Mouse (Mus musculus): ENCODE results near the gene Prpf18. TPM values are rescaled to one million over a fixed set of nuclear protein-coding genes. Genes with fewer than 3 reads are reported as not detected.

Gene Prpf18
- polyA plus RNA-seq, 1 experiment from 2014 or later: 31.7 TPM

Other genes with a start within 250 kb of the Prpf18 start
- 6.5 and 7.1 TPM in 2 replicates for gene Bend7, start 65.7 kb upstream of the Prpf18 start, polyA plus RNA-seq (2015; fragmentation: Nextera tagmentation; extraction: Ambion mirVana)
- 58.8 and 62.4 TPM in 2 replicates for gene Sephs1, start 229.5 kb upstream of the Prpf18 start, polyA plus RNA-seq (2015; fragmentation: Nextera tagmentation; extraction: Ambion mirVana)